Mouse (Mus musculus) liver, adult 2 months (tissue): ENCODE results near the gene G6pc3.

ENCODE experiments used
- CTCF ChIP-seq: fragments of 200-500 bp; IDR thresholded peaks from 2 replicates; pipeline ENCODE4 v1.5.1; 2011; ENCODE audit warnings: low read depth, low read length, control low read depth
- POLR2A ChIP-seq: fragments of 200-500 bp; IDR thresholded peaks from 2 replicates; pipeline ENCODE4 v1.6.1; 2011; ENCODE audit warnings: low read length, control low read depth; ENCODE audit not compliant: insufficient read depth; ENCODE audit errors: extremely low read depth

GRCm38 (mm10) chr11:102188980-102189379 lies 440 bp upstream of the G6pc3 start:
- no peak for TF ChIP-seq POLR2A
- no peak for TF ChIP-seq CTCF
